Mouse (Mus musculus): Measurements from ENCODE around the gene Krtap9-1.
"Not testable (repeated sequence)": the region's sequence is repeated elsewhere in the genome, so short reads cannot be mapped to it uniquely, and the experiment has no call there.

GRCm38 (mm10) chr11:99878887-99879286 is 5.7 kb downstream of the Krtap9-1 start, which contains the start of gene Gm11567:
- TF ChIP-seq POLR2A (IDR thresholded peaks at IDR 0.05; ENCODE audit: borderline replicate concordance, control insufficient read depth, low read depth, low read length); CTCF (IDR thresholded peaks at IDR 0.05; ENCODE audit: control insufficient read depth, insufficient read depth, low read length): not testable (repeated sequence)

Measured in bone marrow, adult 2 months (tissue).